ENCODE assay signal across 18 mouse cellular contexts in the genomic region with DNA sequence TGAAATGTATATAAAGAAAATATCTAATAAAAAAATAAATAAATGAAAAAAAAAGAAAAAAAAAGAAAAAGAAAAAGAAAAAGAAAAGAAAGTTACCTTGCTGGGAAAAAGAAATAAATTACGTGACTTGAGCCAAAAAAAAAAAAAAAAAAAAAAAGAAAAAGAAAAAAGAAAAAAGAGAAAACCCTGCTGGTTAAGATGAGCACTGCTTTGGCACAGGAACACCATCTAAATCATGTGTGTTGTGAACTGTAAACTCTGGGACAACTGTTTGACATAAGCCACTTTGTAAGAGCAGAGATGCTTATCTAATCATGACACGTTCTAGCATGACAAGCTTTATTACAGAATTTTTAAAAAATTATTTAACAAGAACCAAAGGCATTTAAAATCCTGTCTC. TPM values are rescaled to one million over a fixed set of nuclear protein-coding genes. Genes with fewer than 3 reads are reported as not detected.
DNase-seq lines count a peak whose midpoint lies in the region; ATAC-seq and TF ChIP-seq lines count a peak whose summit lies in the region.
"Had no signal": no experiment of that assay in that cellular context is flagged by ENCODE, and none has a peak within 500 bp of the region (broad histone marks: within the 10 kb centered on the region; RNA-seq: fewer than 3 reads in every experiment).

No protein-coding gene starts in this region.

- H3K9ac ChIP-seq in heart, postnatal 0 days (replicated peaks; ENCODE audit: low read depth, low read length): no peak overlapping the region
- H3K9ac ChIP-seq: embryonic facial prominence, embryonic 13.5 days; forebrain, embryonic 13.5 days; forebrain, embryonic 15.5 days; forebrain, postnatal 0 days had no signal

- intact Hi-C loops in gastrocnemius, adult 2 months (cut with DNase I): no loop called here
- intact Hi-C loops in gastrocnemius, postnatal 36 days (cut with DNase I): no loop called here
- intact Hi-C loops in heart, postnatal 25 days (cut with DNase I): no loop called here

- DNase-seq in gastrocnemius, adult 2 months: no peak
- no peak for DNase-seq in gastrocnemius, postnatal 36 days
- no peak for DNase-seq in heart, postnatal 0 days (ENCODE audit: low spot score)
- DNase-seq in heart, postnatal 25 days (ENCODE audit: low spot score): no peak
- DNase-seq in lung, adult 2 months: no peak
- DNase-seq: adrenal gland, adult 2 months; adrenal gland, postnatal 10 days; adrenal gland, postnatal 25 days; cerebellum, adult 11-12 months; cerebellum, adult 2 months; cerebellum, adult 9-10 months; cerebellum, postnatal 10 days; cerebellum, postnatal 25 days; forebrain, postnatal 0 days had no signal

- H3K9me3 ChIP-seq in heart, postnatal 0 days (replicated peaks; ENCODE audit: control insufficient read depth, low read length): no peaks in the 10 kb centered on the region
- H3K9me3 ChIP-seq: embryonic facial prominence, embryonic 13.5 days; forebrain, embryonic 13.5 days; forebrain, embryonic 15.5 days had no signal

- no peaks in the 10 kb centered on the region for H3K36me3 ChIP-seq in heart, postnatal 0 days (replicated peaks; ENCODE audit: control insufficient read depth, insufficient read depth, low read length)
- H3K36me3 ChIP-seq: embryonic facial prominence, embryonic 13.5 days; forebrain, embryonic 15.5 days had no signal

- peak overlapping the region; percentile 79 for H3K27ac ChIP-seq in gastrocnemius, adult 2 months
- no peak overlapping the region for H3K27ac ChIP-seq in heart, postnatal 0 days (ENCODE audit: low read depth)
- H3K27ac ChIP-seq in brown adipose tissue, adult 24 weeks (replicated peaks; ENCODE audit: low read depth, low read length): peak overlapping the region; percentile 60
- H3K27ac ChIP-seq: embryonic facial prominence, embryonic 13.5 days; forebrain, embryonic 13.5 days; forebrain, embryonic 15.5 days had no signal

- peak overlapping the region; percentile 41; the same call in 1 of the 2 replicates for H3K4me2 ChIP-seq in heart, postnatal 0 days (ENCODE audit: low read depth, low read length)
- H3K4me2 ChIP-seq: embryonic facial prominence, embryonic 13.5 days; forebrain, embryonic 13.5 days; forebrain, embryonic 15.5 days had no signal

- no peaks in the 10 kb centered on the region; the same call in 1 of the 2 replicates for H3K4me1 ChIP-seq in heart, postnatal 0 days (ENCODE audit: control insufficient read depth, insufficient read depth)
- no peaks in the 10 kb centered on the region for H3K4me1 ChIP-seq in brown adipose tissue, adult 24 weeks (ENCODE audit: control insufficient read depth, insufficient read depth, insufficient read length, low read length)
- H3K4me1 ChIP-seq in lung, adult 2 months (ENCODE audit: control insufficient read depth, insufficient read depth, low read length): no peaks in the 10 kb centered on the region; the same call in 1 of the 2 replicates
- H3K4me1 ChIP-seq: forebrain, embryonic 13.5 days; forebrain, embryonic 15.5 days had no signal

- no peak for TF ChIP-seq EP300 in heart, postnatal 0 days (IDR thresholded peaks at IDR 0.05; ENCODE audit: low read depth)

- no peaks in the 10 kb centered on the region for H3K27me3 ChIP-seq in heart, postnatal 0 days (ENCODE audit: control insufficient read depth, insufficient read depth, low read length)
- H3K27me3 ChIP-seq: embryonic facial prominence, embryonic 13.5 days; forebrain, embryonic 13.5 days; forebrain, embryonic 15.5 days had no signal

- no peak for ATAC-seq in heart, postnatal 0 days (ENCODE audit: insufficient read depth, low read depth)
- ATAC-seq: forebrain, embryonic 13.5 days; forebrain, embryonic 15.5 days; forebrain, postnatal 0 days had no signal

- peak overlapping the region; percentile 59 for H3K4me3 ChIP-seq in gastrocnemius, adult 2 months
- no peak overlapping the region; the same call in 1 of the 2 replicates for H3K4me3 ChIP-seq in heart, postnatal 0 days (ENCODE audit: low read depth, low read length)
- H3K4me3 ChIP-seq in brown adipose tissue, adult 24 weeks (ENCODE audit: insufficient read depth, low read depth, low read length): no peak overlapping the region
- no peak overlapping the region for H3K4me3 ChIP-seq in lung, adult 2 months (replicated peaks; ENCODE audit: extremely low read depth, low read depth, low read length)
- H3K4me3 ChIP-seq: embryonic facial prominence, embryonic 13.5 days; forebrain, embryonic 13.5 days; forebrain, embryonic 15.5 days had no signal

- TF ChIP-seq CTCF in gastrocnemius, adult 2 months (IDR thresholded peaks at IDR 0.05): 0 out of 2 replicates have a peak, but pooled peaks have one; percentile 2
- TF ChIP-seq CTCF in heart, postnatal 0 days (IDR thresholded peaks at IDR 0.05; ENCODE audit: low read depth): no peak
- no peak for TF ChIP-seq CTCF in lung, adult 2 months (IDR thresholded peaks at IDR 0.05; ENCODE audit: insufficient read depth, low read length)

- TF ChIP-seq POLR2A in lung, adult 2 months (IDR thresholded peaks at IDR 0.05; ENCODE audit: borderline replicate concordance, extremely low read depth, low read depth, low read length): no peak

- 50% methylated on average over 2 of the region's 2 CpGs for WGBS in heart, postnatal 0 days
- 30% methylated on average over 2 of the region's 2 CpGs for WGBS in lung, adult 2 months

RNA-seq across cellular contexts. Expression of a gene that starts 32.9 kb away (rescaled TPM):
- total RNA-seq in gastrocnemius, adult 2 months (2021): 10 to 100 TPM; 11.5 to 24.7 TPM
- 10 to 100 TPM; 13.7 to 14.0 TPM for total RNA-seq in gastrocnemius, postnatal 36 days (2021)
- 21.9 and 22.7 TPM in 2 replicates for total RNA-seq in heart, postnatal 0 days (2014; rRNA removed; ENCODE audit: low replicate concordance)
- 45.5 and 48.2 TPM in 2 replicates for polyA plus RNA-seq in heart, postnatal 0 days (2015; fragmentation: Nextera tagmentation; extraction: Ambion mirVana)
- total RNA-seq in heart, postnatal 25 days (2021): 10 to 100 TPM; 42.2 to 51.2 TPM
- polyA plus RNA-seq in brown adipose tissue, adult 24 weeks (2012; ENCODE audit: insufficient read depth, insufficient read length, missing spikeins): 33.5 and 47.8 TPM in 2 replicates
- polyA plus RNA-seq in lung, adult 2 months (2012; rRNA removed): 20.5 and 44.2 TPM in 2 replicates
